Mouse (Mus musculus) limb, embryonic 14.5 days (tissue): Measurements from ENCODE around the gene Ccpg1. TPM values are rescaled to one million over a fixed set of nuclear protein-coding genes. Genes with fewer than 3 reads are reported as not detected.

Experiments
- ATAC-seq: fragments of 200-750 bp; cut with Nextera tagmentation; 2 replicates; pipeline ENCODE4 v1.8.0; 2017; ENCODE audit warnings: low read depth, moderate number of reproducible peaks, moderate TSS enrichment; ENCODE audit not compliant: low FRiP score
- DNase-seq: peaks from one replicate; pipeline ENCODE4 v3.0.0-alpha.2; 2015; ENCODE audit warnings: low spot score
- H3K27ac ChIP-seq: fragments of 300-500 bp; sonication (generic); replicated peaks from 2 replicates; pipeline ENCODE4 v1.5.1; 2014; ENCODE audit warnings: low read depth, mild to moderate bottlenecking, low read length, moderate library complexity, mixed read lengths
- H3K27me3 ChIP-seq: fragments of 300-500 bp; sonication (generic); 2 replicates; pipeline ENCODE4 v1.6.1; 2014; ENCODE audit warnings: low read length, mixed read lengths; ENCODE audit not compliant: control insufficient read depth, insufficient read depth
- H3K36me3 ChIP-seq: fragments of 300-500 bp; sonication (generic); 2 replicates; pipeline ENCODE4 v1.6.1; 2014; ENCODE audit warnings: mild to moderate bottlenecking, low read length, moderate library complexity, mixed read lengths; ENCODE audit not compliant: control insufficient read depth, insufficient read depth
- H3K4me1 ChIP-seq: fragments of 300-500 bp; sonication (generic); 2 replicates; pipeline ENCODE4 v1.6.1; 2014; ENCODE audit warnings: antibody characterized with exemption, low read length, mixed read lengths; ENCODE audit not compliant: control insufficient read depth, insufficient read depth
- H3K4me2 ChIP-seq: fragments of 300-500 bp; sonication (generic); replicated peaks from 2 replicates; pipeline ENCODE4 v1.6.1; 2014; ENCODE audit warnings: low read depth, mild to moderate bottlenecking, low read length, moderate library complexity; ENCODE audit not compliant: severe bottlenecking
- H3K4me3 ChIP-seq: fragments of 300-500 bp; sonication (generic); replicated peaks from 2 replicates; pipeline ENCODE4 v1.5.1; 2014; ENCODE audit warnings: low read length
- H3K9ac ChIP-seq: fragments of 300-500 bp; sonication (generic); 2 replicates; pipeline ENCODE4 v1.6.1; 2014; ENCODE audit warnings: mild to moderate bottlenecking, low read depth, low read length, moderate library complexity; ENCODE audit not compliant: severe bottlenecking
- H3K9me3 ChIP-seq: fragments of 300-500 bp; sonication (generic); 2 replicates; pipeline ENCODE4 v1.6.1; 2016; ENCODE audit warnings: low read length; ENCODE audit not compliant: control insufficient read depth
- POLR2A ChIP-seq: fragments of 200-500 bp; IDR thresholded peaks from 2 replicates; pipeline ENCODE4 v1.8.0; 2012; ENCODE audit warnings: inconsistent platforms, mild to moderate bottlenecking, moderate library complexity, borderline replicate concordance; ENCODE audit not compliant: insufficient read depth, insufficient read length; ENCODE audit errors: extremely low read depth
- WGBS: fragments of 180-500 bp; shearing (Covaris S2); extraction: QIAGEN DNeasy Blood & Tissue Kit; methylation state at CpG from one replicate; pipeline ENCODE4 v1.1.7; 2014; 5-methylcytosine and 5-hydroxymethylcytosine counted together
- microRNA-seq: library from miRNA; unstranded; fragments of <30 nt; microRNA quantifications from one replicate; pipeline ENCODE4, GENCODE M21; 2016
- polyA plus RNA-seq, 2 experiments: library from polyadenylated mRNA; depleted of rRNA in 1 of 2; stranded (reverse) in 1 of 2; unstranded in 1 of 2; fragments of >200 nt; fragmentation: Nextera tagmentation in 1 of 2; extraction: Ambion mirVana in 1 of 2; gene quantifications; 2 replicates each; pipeline versions ENCODE4 v1.2.1 to v1.2.3; 2012 to 2014

The Ccpg1 gene
- polyA plus RNA-seq, 2 experiments = 14.6 to 28.1 TPM

DNA sequence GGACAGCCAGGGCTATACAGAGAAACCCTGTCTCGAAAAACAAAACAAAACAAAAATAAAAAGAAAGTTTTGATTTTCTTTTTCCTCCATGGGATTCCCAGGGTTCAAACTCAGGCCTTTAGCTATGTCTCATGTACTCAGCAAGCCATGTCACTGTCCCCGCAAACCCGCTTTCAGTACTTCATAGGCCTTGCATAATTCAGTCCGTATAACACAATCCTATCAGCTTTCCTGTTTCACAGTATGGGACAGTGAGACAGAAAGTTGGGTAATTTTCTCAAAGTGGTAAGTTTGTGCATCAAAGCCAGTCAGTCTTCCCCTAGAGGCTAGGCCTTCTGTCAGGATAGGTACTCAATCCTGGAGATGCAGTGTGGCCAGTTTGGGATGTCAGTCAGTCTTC is 74.0 kb downstream of the Ccpg1 start:
- WGBS = 90% methylated on average over 4 of the region's 4 CpGs
- Histone ChIP-seq H3K27ac (no peak overlapping the region), H3K9ac (no peak overlapping the region), H3K4me2 (no peak overlapping the region), H3K27me3 (no peaks in the 10 kb centered on the region), H3K9me3 (no peaks in the 10 kb centered on the region), H3K4me1 (peaks cover 10% of the 10 kb centered on the region), H3K36me3 (no peaks in the 10 kb centered on the region), H3K4me3 (no peak overlapping the region)
- ATAC-seq = no peak
- TF ChIP-seq POLR2A = no peak
- no peak for DNase-seq

DNA sequence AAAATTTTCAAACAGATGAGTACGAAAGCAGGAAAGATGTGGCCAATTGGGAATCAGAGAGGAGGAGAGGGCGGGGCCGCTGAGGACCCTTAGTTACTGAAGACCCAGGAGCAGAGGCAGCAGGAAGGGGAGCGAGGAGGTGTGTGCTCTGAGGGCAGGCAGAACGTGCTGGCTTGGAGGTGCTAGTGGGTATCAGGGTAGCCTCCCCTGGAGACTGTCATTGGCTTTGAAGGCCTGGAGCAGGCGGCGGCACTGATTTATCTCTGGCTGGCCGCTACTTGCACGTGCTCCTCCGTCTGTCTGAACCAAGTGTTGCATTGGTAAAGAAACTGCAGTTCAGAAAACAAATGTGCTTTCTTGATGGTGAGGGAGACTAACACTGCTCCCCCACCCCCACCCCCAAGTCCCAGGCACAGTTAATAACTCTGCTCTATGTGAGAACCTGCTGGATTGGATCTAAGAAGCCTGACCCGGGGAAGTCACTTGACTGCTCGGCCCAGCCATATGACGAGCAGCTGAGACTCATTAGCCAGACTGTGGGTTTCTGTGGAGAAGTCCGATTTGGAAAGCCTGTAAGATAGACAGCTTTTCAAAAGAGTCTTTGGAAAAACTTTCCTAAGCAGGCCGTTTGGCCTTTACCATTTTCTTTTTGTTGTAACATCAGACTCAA is 78.5 kb downstream of the Ccpg1 start:
- DNase-seq (no peak), ATAC-seq (peak; percentile 55; the same call in 1 of the 2 replicates)
- Histone ChIP-seq H3K27me3 (no peaks in the 10 kb centered on the region), H3K4me1 (peaks cover 13% of the 10 kb centered on the region), H3K9ac (peak overlapping the region; percentile 36), H3K36me3 (no peaks in the 10 kb centered on the region), H3K9me3 (no peaks in the 10 kb centered on the region), H3K27ac (peak overlapping the region; percentile 48; the same call in 1 of the 2 replicates), H3K4me2 (peak overlapping the region; percentile 45), H3K4me3 (peak overlapping the region; percentile 15; the same call in 1 of the 2 replicates)
- WGBS = 9% methylated on average over 15 of the region's 15 CpGs
- TF ChIP-seq POLR2A = no peak

Small RNA genes lying within 50 kb of the gene (microRNA-seq; reads per million reads assigned to microRNA genes)
- not detected for gene Gm27353

Other genes with a start within 250 kb of the Ccpg1 start
- gene Prtg, start 178.6 kb upstream of the Ccpg1 start, polyA plus RNA-seq (2012; rRNA removed) = 0.57 and 0.60 TPM in 2 replicates
- 0.46 and 0.87 TPM in 2 replicates for gene Prtg, start 178.6 kb upstream of the Ccpg1 start, polyA plus RNA-seq (2014; fragmentation: Nextera tagmentation; extraction: Ambion mirVana)
- gene Pygo1, start 59.8 kb upstream of the Ccpg1 start, polyA plus RNA-seq (2012; rRNA removed) = 11.0 and 11.2 TPM in 2 replicates
- gene Pygo1, start 59.8 kb upstream of the Ccpg1 start, polyA plus RNA-seq (2014; fragmentation: Nextera tagmentation; extraction: Ambion mirVana) = 8.4 and 10.4 TPM in 2 replicates
- gene Dyx1c1, start 26.6 kb upstream of the Ccpg1 start, polyA plus RNA-seq (2012; rRNA removed) = 1.3 and 1.6 TPM in 2 replicates
- gene Dyx1c1, start 26.6 kb upstream of the Ccpg1 start, polyA plus RNA-seq (2014; fragmentation: Nextera tagmentation; extraction: Ambion mirVana) = 1.5 and 2.0 TPM in 2 replicates
- not detected in 2 replicates for gene Gm44503, start 26.6 kb upstream of the Ccpg1 start, polyA plus RNA-seq (2012; rRNA removed)
- gene Gm44503, start 26.6 kb upstream of the Ccpg1 start, polyA plus RNA-seq (2014; fragmentation: Nextera tagmentation; extraction: Ambion mirVana) = not detected in 2 replicates
- 8.1 and 9.9 TPM in 2 replicates for gene Ccpg1os, start within 50 bp of the Ccpg1 start, polyA plus RNA-seq (2012; rRNA removed)
- gene Ccpg1os, start within 50 bp of the Ccpg1 start, polyA plus RNA-seq (2014; fragmentation: Nextera tagmentation; extraction: Ambion mirVana) = 8.8 and 10.7 TPM in 2 replicates
- gene Pigb, start 54.9 kb downstream of the Ccpg1 start, polyA plus RNA-seq (2012; rRNA removed) = 20.8 and 23.1 TPM in 2 replicates
- 15.2 and 17.2 TPM in 2 replicates for gene Pigb, start 54.9 kb downstream of the Ccpg1 start, polyA plus RNA-seq (2014; fragmentation: Nextera tagmentation; extraction: Ambion mirVana)
- 4.5 and 5.7 TPM in 2 replicates for gene Rab27a, start 59.4 kb downstream of the Ccpg1 start, polyA plus RNA-seq (2012; rRNA removed)
- 2.8 and 3.3 TPM in 2 replicates for gene Rab27a, start 59.4 kb downstream of the Ccpg1 start, polyA plus RNA-seq (2014; fragmentation: Nextera tagmentation; extraction: Ambion mirVana)
- gene Khdc3, start 116.4 kb downstream of the Ccpg1 start, polyA plus RNA-seq (2012; rRNA removed) = 0.04 and 0.06 TPM in 2 replicates
- gene Khdc3, start 116.4 kb downstream of the Ccpg1 start, polyA plus RNA-seq (2014; fragmentation: Nextera tagmentation; extraction: Ambion mirVana) = 0.15 and 0.21 TPM in 2 replicates
- not detected in 2 replicates for gene Gm20509, start 117.0 kb downstream of the Ccpg1 start, polyA plus RNA-seq (2012; rRNA removed)
- not detected in 2 replicates for gene Gm20509, start 117.0 kb downstream of the Ccpg1 start, polyA plus RNA-seq (2014; fragmentation: Nextera tagmentation; extraction: Ambion mirVana)
- gene Rsl24d1, start 128.0 kb downstream of the Ccpg1 start, polyA plus RNA-seq (2012; rRNA removed) = 63.1 and 66.0 TPM in 2 replicates
- 115 TPM in 2 replicates for gene Rsl24d1, start 128.0 kb downstream of the Ccpg1 start, polyA plus RNA-seq (2014; fragmentation: Nextera tagmentation; extraction: Ambion mirVana)